Mouse (Mus musculus): Measurements from ENCODE around the gene Fnip2. TPM values are rescaled to one million over a fixed set of nuclear protein-coding genes. Genes with fewer than 3 reads are reported as not detected.

Fnip2 gene
- 0.16 to 0.45 TPM (median 0.36 TPM) in 4 replicates for total RNA-seq (2023; ENCODE audit: inconsistent age)

GRCm38 (mm10) chr3:79567703-79568362 is at the start of gene Fnip2:
Gene Fnip2 (minus strand): TSS chr3:79567796.

GRCm38 (mm10) chr3:79590863-79591792 is 23.5 kb upstream of the Fnip2 start, which contains the start of gene Ppid:
Gene Ppid (plus strand): TSS chr3:79591342.

Other genes with a start within 250 kb of the Fnip2 start
- gene Gm17359, start 231.1 kb downstream of the Fnip2 start, total RNA-seq (2023; ENCODE audit: inconsistent age): not detected in 4 replicates
- gene Ppid, start 23.5 kb upstream of the Fnip2 start, total RNA-seq (2023; ENCODE audit: inconsistent age): 43.4 to 54.8 TPM (median 49.1 TPM) in 4 replicates
- gene 4930579G24Rik, start 61.3 kb upstream of the Fnip2 start, total RNA-seq (2023; ENCODE audit: inconsistent age): 1.8 to 3.7 TPM (median 2.7 TPM) in 4 replicates
- 16.3 to 24.0 TPM (median 22.6 TPM) in 4 replicates for gene Etfdh, start 61.7 kb upstream of the Fnip2 start, total RNA-seq (2023; ENCODE audit: inconsistent age)
- 0.81 to 1.4 TPM (median 1.2 TPM) in 4 replicates for gene Rxfp1, start 170.1 kb upstream of the Fnip2 start, total RNA-seq (2023; ENCODE audit: inconsistent age)

Measured in B cell, adult (primary cell).